Mouse (Mus musculus) midbrain, embryonic 10.5 days (tissue): ENCODE data around the gene Metap1d. TPM values are rescaled to one million over a fixed set of nuclear protein-coding genes. Genes with fewer than 3 reads are reported as not detected.

ENCODE experiments used
- DNase-seq: peaks from one replicate; pipeline ENCODE4 v3.0.0-alpha.2; 2017; ENCODE audit warnings: low spot score
- H3K27ac ChIP-seq: fragments of 300-500 bp; sonication (generic); replicated peaks from 2 replicates; pipeline ENCODE4 v1.5.1; 2016; ENCODE audit warnings: mild to moderate bottlenecking
- H3K27me3 ChIP-seq: fragments of 300-500 bp; sonication (generic); 2 replicates; pipeline ENCODE4 v1.6.1; 2016; ENCODE audit warnings: low read depth, mild to moderate bottlenecking; ENCODE audit not compliant: poor library complexity, severe bottlenecking
- H3K36me3 ChIP-seq: fragments of 300-500 bp; sonication (generic); 2 replicates; pipeline ENCODE4 v1.6.1; 2016; ENCODE audit warnings: mild to moderate bottlenecking, moderate library complexity
- H3K4me1 ChIP-seq: fragments of 300-500 bp; sonication (generic); 2 replicates; pipeline ENCODE4 v1.6.1; 2016
- H3K4me3 ChIP-seq: fragments of 300-500 bp; sonication (generic); 2 replicates; pipeline ENCODE4 v1.5.1; 2016; ENCODE audit warnings: mild to moderate bottlenecking, moderate library complexity
- H3K9me3 ChIP-seq: fragments of 300-500 bp; sonication (generic); replicated peaks from 2 replicates; pipeline ENCODE4 v1.6.1; 2016; ENCODE audit warnings: mild to moderate bottlenecking
- WGBS: fragments of 180-500 bp; shearing (Covaris S2); methylation state at CpG from one replicate; pipeline ENCODE4 v1.1.7; 2016; 5-methylcytosine and 5-hydroxymethylcytosine counted together
- polyA plus RNA-seq: library from polyadenylated mRNA; unstranded; fragments of >200 nt; fragmentation: Nextera tagmentation; extraction: Ambion mirVana; gene quantifications from 2 replicates; pipeline ENCODE4 v1.2.1, GENCODE M21; 2016

Metap1d gene
- polyA plus RNA-seq, 1 experiment from 2014 or later = 26.6 TPM

DNA sequence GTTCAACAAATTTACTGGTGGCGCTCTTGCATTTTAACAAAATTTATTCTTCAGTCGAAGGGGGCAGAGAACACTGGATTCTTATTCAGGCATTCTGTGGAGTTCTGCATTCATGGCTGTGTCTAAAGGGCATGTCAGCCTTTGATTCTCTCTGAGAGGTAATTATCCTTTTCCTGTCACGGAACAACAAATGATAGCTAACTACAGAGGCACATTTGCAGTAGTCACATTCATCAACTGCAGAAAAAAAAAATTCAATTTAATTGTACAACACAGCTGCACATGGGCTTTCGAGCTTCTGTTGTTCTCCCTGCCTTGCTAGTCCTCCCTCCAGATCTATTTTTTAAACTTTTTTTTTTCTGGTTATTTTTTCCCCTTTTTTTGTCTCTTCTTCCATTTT, 63.9 kb downstream of the Metap1d start:
- no peak for DNase-seq
- peaks cover 74% of the 10 kb centered on the region for H3K27me3 ChIP-seq
- H3K4me3 ChIP-seq = no peak overlapping the region
- peaks cover 38% of the 10 kb centered on the region for H3K4me1 ChIP-seq
- H3K36me3 ChIP-seq = no peaks in the 10 kb centered on the region
- WGBS = 38% methylated on average over 4 of the region's 4 CpGs
- H3K9me3 ChIP-seq = no peaks in the 10 kb centered on the region
- H3K27ac ChIP-seq = no peak overlapping the region

DNA sequence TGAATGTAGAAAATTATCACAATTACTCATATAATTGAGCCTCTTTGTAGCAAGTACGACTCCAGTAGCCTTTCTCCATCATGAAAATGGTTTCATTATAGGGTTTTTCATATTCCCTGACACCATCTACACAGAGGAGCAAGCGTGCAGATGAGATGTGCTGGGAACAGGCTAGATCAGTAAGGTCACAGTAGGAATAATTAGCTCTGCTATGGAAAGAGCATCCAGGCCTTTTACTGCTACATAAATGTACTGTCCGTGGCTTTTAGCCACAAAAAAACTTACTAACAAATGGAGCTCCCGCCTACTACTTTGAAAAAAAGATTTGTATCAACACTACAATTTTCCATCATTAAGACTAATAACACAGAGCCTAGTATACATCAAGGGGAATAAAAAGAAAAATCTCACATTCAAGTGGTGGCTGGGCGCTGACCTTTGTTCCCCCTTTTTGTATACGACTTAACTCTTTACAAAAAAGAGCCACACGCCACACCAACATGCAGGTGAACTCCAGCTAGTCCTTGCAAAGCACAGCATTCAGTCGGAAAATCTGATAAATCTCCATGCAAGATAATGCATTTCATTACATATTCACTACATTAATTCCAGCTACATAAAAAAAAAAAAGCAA, 64.5 kb downstream of the Metap1d start:
- H3K27ac ChIP-seq = no peak overlapping the region
- 42% methylated on average over 8 of the region's 8 CpGs for WGBS

DNA sequence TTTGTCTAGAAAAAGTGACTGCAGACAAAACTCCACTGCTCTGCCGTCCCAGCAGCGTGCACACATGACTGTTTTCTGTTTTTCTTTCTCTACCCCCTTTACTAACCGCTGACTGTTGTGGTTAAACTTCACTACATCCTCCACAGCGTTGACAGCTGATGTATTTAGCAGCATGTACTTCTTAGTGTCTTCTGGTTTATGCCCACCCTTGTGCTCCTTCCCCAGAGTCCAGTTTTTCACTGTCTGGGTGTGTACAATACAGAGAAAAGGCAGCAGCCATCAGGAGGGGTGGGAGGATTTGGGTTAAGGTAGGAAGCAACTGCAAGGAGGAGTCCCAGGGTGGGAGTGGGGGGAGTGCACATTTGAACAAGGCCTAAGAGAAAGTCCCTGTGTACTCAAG, 69.8 kb downstream of the Metap1d start:
- no peak overlapping the region for H3K27ac ChIP-seq
- peaks cover 8% of the 10 kb centered on the region for H3K4me1 ChIP-seq
- WGBS = 67% methylated on average over 4 of the region's 4 CpGs
- DNase-seq = no peak
- no peaks in the 10 kb centered on the region for H3K36me3 ChIP-seq
- H3K27me3 ChIP-seq = peaks cover 99% of the 10 kb centered on the region
- H3K9me3 ChIP-seq = no peaks in the 10 kb centered on the region
- no peak overlapping the region for H3K4me3 ChIP-seq

More for the DNA sequence above, 64.5 kb downstream of the Metap1d start:
- Histone ChIP-seq H3K4me3 (no peak overlapping the region), H3K27me3 (peaks cover 74% of the 10 kb centered on the region), H3K4me1 (peaks cover 38% of the 10 kb centered on the region), H3K9me3 (no peaks in the 10 kb centered on the region), H3K36me3 (no peaks in the 10 kb centered on the region)
- DNase-seq = no peak

GRCm38 (mm10) chr2:71523431-71523830, 70.4 kb downstream of the Metap1d start:
- peaks cover 4% of the 10 kb centered on the region for H3K4me1 ChIP-seq
- no peak for DNase-seq
- H3K4me3 ChIP-seq = no peak overlapping the region
- peaks cover 100% of the 10 kb centered on the region for H3K27me3 ChIP-seq
- no peaks in the 10 kb centered on the region for H3K9me3 ChIP-seq
- WGBS = 52% methylated on average over 4 of the region's 4 CpGs
- no peaks in the 10 kb centered on the region for H3K36me3 ChIP-seq
- no peak overlapping the region for H3K27ac ChIP-seq

DNA sequence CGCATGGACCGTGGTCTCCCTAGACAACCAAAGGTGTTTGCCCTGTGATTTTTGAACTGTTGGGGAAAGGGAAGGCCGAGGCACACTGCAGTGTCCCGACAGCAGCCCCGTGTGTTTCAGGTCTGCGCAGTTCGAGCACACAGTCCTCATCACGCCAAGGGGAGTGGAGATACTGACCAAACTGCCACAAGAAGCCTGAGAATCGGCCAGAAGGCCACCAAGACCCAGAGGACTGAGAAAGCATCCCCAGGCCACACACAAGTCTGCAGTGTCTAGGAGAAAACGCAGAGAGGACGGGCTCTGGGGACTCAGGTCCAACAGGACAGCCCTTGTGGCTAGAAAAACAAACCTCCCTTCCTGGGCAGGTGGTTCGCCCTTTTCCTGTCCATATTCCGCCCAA, 71.7 kb downstream of the Metap1d start:
- no peaks in the 10 kb centered on the region for H3K36me3 ChIP-seq
- H3K4me3 ChIP-seq = no peak overlapping the region
- DNase-seq = no peak
- 18% methylated on average over 13 of the region's 13 CpGs for WGBS
- no peaks in the 10 kb centered on the region for H3K9me3 ChIP-seq
- H3K4me1 ChIP-seq = peaks cover 15% of the 10 kb centered on the region
- no peak overlapping the region for H3K27ac ChIP-seq
- H3K27me3 ChIP-seq = peaks cover 100% of the 10 kb centered on the region

DNA sequence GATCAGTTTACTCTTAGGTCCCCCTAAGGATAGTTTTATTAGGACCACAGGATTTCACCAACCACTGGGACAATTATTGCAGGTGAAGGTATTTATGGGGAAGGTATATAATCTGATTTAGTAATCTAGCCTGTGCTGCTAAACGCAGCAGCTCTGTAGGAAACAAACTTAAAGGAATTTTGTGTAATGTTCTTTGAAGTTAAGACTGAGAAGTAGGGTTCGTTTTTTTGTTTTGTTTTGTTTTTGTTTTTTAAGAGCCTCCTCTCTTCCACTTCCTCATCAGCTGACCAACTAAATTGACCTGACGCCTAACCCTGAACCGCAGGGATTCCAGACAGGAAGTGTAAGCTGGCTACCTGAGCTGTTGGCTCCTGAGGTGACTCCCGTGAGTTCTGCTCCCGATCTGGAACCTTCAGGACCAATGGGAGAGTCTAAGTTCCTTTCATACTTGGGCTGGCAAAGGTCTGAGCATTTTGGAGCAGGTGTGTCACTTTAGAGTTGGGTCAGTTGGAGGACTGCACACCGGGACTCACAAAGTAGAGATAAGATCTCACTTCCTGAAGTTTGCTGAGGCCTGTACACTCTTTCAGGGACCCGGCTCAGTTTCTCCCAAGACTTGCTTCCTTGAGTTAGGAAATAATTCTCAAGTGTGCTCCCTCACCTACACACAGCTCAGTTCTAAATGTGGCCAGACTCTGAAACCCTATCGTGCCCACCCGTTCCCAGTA, 73.7 kb downstream of the Metap1d start:
- no peak overlapping the region for H3K27ac ChIP-seq
- DNase-seq = no peak
- no peaks in the 10 kb centered on the region for H3K9me3 ChIP-seq
- peaks cover 29% of the 10 kb centered on the region for H3K4me1 ChIP-seq
- no peak overlapping the region for H3K4me3 ChIP-seq
- WGBS = 5% methylated on average over 10 of the region's 10 CpGs
- H3K36me3 ChIP-seq = no peaks in the 10 kb centered on the region
- H3K27me3 ChIP-seq = peaks cover 100% of the 10 kb centered on the region

- Histone ChIP-seq H3K27me3 (peaks cover 100% of the 10 kb centered on the region), H3K9me3 (no peaks in the 10 kb centered on the region), H3K27ac (no peak overlapping the region), H3K36me3 (no peaks in the 10 kb centered on the region), H3K4me3 (no peak overlapping the region), H3K4me1 (peaks cover 29% of the 10 kb centered on the region)
- 1% methylated on average over 24 of the region's 24 CpGs for WGBS
- DNase-seq = peak; percentile 56
Observed at GRCm38 (mm10) chr2:71527323-71528013, 74.4 kb downstream of the Metap1d start.

- Histone ChIP-seq H3K36me3 (no peaks in the 10 kb centered on the region), H3K9me3 (no peaks in the 10 kb centered on the region), H3K4me1 (peaks cover 29% of the 10 kb centered on the region), H3K27ac (peak within 1 kb of the TSS; percentile 57), H3K27me3 (peaks cover 100% of the 10 kb centered on the region), H3K4me3 (peak within 1 kb of the TSS; percentile 56)
- WGBS = under 1% methylated on average over 26 of the region's 26 CpGs
- DNase-seq = no peak
Observed at GRCm38 (mm10) chr2:71528014-71528713, 75.1 kb downstream of the Metap1d start, which contains the start of gene Dlx1. Gene Dlx1 (plus strand): TSS chr2:71528113.

DNA sequence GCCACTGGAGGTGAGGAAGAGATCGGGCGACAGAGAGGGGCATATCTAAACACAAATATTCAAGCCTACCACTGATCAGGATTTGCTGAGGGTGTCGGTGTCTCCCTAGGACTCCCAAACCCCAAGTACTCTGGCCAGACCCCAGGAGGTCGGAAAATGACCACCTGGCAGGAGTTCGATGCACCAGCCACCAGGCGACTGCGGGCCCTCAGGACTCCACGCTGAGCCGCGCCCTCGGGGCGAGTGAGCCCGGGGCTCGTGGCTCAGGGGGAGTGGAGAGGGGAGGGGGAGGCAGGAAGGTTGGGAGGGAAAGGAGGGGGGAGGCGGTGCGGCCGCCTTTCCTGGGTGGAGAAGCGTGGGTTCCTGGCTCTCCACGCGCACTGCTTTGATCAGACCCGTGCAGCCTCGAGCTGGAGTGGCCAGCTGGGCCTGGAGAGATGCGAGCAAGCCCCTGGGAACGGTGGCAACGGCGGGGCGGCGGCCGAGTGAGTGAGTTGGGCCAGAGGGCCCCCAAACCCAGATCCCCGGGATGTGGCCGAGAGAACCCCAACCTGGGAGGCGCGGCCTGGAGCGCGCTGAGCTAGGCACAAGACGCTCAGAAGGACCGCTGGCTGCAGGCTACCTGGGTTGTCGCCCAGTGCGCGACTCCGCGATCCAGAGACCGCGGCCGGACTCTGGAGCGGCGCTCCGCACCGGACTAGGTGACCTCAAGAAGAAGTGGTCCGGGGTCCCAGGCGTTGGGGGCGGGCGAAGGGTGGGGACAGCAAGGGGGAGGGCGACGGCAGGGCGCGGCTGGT, 75.8 kb downstream of the Metap1d start:
- no peaks in the 10 kb centered on the region for H3K36me3 ChIP-seq
- H3K27me3 ChIP-seq = peaks cover 100% of the 10 kb centered on the region
- H3K27ac ChIP-seq = peak overlapping the region; percentile 57
- peaks cover 29% of the 10 kb centered on the region for H3K4me1 ChIP-seq
- 1% methylated on average over 57 of the region's 57 CpGs for WGBS
- H3K4me3 ChIP-seq = peak overlapping the region; percentile 56
- no peak for DNase-seq
- H3K9me3 ChIP-seq = no peaks in the 10 kb centered on the region

DNA sequence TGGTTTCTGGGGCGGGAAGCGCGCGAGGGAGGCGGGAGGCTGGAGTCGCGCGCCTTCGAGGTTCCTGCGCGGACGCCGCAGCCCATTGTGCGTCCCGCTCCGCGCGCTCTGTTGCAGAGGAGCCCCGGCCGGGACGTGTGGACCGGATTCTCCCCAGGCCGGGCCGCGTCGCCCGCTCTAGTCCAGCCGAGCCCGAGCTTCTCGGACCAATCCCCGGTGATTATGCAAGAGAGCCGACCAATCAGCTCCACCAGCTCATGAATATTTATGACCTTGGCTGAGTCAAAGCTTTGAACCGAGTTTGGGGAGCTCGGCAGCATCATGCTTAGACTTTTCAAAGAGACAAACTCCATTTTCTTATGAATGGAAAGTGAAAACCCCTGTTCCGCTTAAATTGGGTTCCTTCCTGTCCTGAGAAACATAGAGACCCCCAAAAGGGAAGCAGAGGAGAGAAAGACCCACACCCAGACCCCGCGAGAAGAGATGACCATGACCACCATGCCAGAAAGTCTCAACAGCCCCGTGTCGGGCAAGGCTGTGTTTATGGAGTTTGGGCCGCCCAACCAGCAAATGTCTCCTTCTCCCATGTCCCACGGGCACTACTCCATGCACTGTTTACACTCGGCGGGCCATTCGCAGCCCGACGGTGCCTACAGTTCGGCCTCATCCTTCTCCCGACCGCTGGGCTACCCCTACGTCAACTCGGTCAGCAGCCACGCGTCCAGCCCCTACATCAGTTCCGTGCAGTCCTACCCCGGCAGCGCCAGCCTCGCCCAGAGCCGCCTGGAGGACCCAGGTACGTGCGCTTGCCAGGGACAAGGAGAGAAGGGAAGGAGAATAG, 76.7 kb downstream of the Metap1d start:
- Histone ChIP-seq H3K27me3 (peaks cover 100% of the 10 kb centered on the region), H3K4me1 (peaks cover 29% of the 10 kb centered on the region), H3K9me3 (no peaks in the 10 kb centered on the region), H3K27ac (peak overlapping the region; percentile 57), H3K4me3 (peak overlapping the region; percentile 56), H3K36me3 (no peaks in the 10 kb centered on the region)
- peak; percentile 88 for DNase-seq
- WGBS = under 1% methylated on average over 57 of the region's 60 CpGs

DNA sequence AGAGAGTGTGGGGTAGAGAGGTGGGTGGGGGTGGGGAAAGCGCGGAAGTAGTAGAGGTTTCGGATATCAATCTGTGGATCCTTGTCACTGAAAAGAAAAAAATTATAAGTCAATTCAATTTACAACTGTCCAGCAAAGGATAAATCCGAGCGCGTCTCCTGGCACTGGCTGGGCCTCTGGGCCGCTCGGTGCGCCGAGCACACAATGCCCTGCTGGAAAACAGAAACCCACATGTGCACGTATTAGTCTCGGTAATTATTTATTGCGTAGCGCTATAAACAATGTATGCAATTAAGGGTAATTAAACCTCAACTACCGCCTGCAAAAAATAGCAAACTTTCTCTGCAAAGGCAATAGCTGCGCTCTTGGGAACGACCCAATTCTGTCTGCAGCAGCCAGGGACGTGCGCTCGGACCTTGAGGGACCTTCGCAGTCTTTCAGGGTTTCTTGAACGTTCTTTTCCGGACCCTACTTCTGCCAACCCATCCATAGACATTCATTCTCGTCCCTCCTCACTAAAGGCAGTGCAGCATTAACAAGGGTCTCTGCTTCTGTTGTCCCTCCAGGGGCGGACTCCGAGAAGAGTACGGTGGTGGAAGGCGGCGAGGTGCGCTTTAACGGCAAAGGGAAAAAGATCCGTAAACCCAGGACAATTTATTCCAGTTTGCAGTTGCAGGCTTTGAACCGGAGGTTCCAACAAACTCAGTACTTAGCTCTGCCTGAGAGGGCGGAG, 77.5 kb downstream of the Metap1d start:
- peak; percentile 42 for DNase-seq
- H3K36me3 ChIP-seq = no peaks in the 10 kb centered on the region
- no peaks in the 10 kb centered on the region for H3K9me3 ChIP-seq
- WGBS = under 1% methylated on average over 34 of the region's 34 CpGs
- H3K27ac ChIP-seq = 0 out of 2 replicates have a peak overlapping the region, but pooled peaks have one; percentile 24
- H3K4me3 ChIP-seq = peak overlapping the region; percentile 56
- H3K4me1 ChIP-seq = peaks cover 29% of the 10 kb centered on the region
- peaks cover 100% of the 10 kb centered on the region for H3K27me3 ChIP-seq
